Mouse (Mus musculus): Measurements from ENCODE around the gene Vmn1r167. TPM values are rescaled to one million over a fixed set of nuclear protein-coding genes. Genes with fewer than 3 reads are reported as not detected.
"Not testable (repeated sequence)": the region's sequence is repeated elsewhere in the genome, so short reads cannot be mapped to it uniquely, and the experiment has no call there.

Gene Vmn1r167
- not detected in 2 replicates for polyA plus RNA-seq (2014; fragmentation: Nextera tagmentation; extraction: Ambion mirVana)

DNA sequence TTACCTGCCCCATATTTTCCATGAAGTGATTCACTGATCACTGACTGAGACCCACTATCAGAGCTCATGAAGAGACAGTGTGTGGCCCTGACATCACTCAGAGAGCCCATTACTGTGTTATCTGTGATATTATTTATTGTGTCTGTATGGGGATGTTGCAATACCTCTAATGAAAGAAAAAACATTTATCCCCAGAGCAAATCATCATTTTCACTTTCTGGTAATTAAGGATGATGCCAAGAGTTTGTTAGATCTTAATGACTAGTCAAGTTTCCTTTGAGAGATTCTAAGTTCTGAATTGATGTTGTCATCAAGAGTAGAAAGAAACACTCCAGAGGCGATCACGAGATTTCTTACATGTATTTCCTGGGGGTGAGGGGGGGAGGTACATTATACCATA is at the start of gene Vmn1r167:
Gene Vmn1r167, minus strand, starts transcription at position 101 of the 400 bp plus-strand sequence.
- not testable (repeated sequence) for H3K4me1 ChIP-seq (replicated peaks; ENCODE audit: control insufficient read depth, insufficient read depth, low read length); ATAC-seq (ENCODE audit: low FRiP score); DNase-seq (ENCODE audit: low spot score); H3K27ac ChIP-seq; H3K4me2 ChIP-seq (replicated peaks); H3K9ac ChIP-seq; H3K27me3 ChIP-seq (ENCODE audit: control insufficient read depth, insufficient read depth, low read length); H3K4me3 ChIP-seq (replicated peaks; ENCODE audit: low read length); H3K36me3 ChIP-seq (replicated peaks; ENCODE audit: control insufficient read depth, insufficient read depth)
- peaks cover 27% of the 10 kb centered on the region for H3K9me3 ChIP-seq (ENCODE audit: control insufficient read depth, low read length)
- 82% methylated on average over 2 of the region's 2 CpGs for WGBS

DNA sequence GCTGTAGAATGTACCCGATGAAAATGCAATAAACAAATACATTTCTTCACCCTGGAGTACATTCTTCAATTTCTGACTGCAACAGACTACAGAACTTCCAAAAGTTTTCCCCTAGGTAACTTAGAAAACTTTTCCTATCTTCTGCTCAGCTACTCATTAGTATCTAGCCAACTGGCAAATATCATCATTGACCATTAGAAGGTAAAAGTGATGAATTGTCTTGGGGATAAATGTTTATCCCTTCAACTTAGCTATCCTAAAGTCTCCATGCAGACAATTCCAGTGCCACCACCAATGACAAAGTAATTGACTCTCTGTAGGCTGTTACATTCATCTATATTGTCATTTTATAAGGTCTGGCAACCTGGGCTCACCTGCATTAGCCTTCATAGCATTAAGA is 32.4 kb upstream of the Vmn1r167 start, which contains the start of gene Vmn1r168:
Gene Vmn1r168, plus strand, starts transcription at position 301 of the 400 bp plus-strand sequence.
- not testable (repeated sequence) for H3K4me3 ChIP-seq (replicated peaks; ENCODE audit: low read length); H3K9me3 ChIP-seq (ENCODE audit: control insufficient read depth, low read length); H3K27me3 ChIP-seq (ENCODE audit: control insufficient read depth, insufficient read depth, low read length); H3K27ac ChIP-seq; DNase-seq (ENCODE audit: low spot score); H3K36me3 ChIP-seq (replicated peaks; ENCODE audit: control insufficient read depth, insufficient read depth); H3K4me2 ChIP-seq (replicated peaks); H3K9ac ChIP-seq; H3K4me1 ChIP-seq (replicated peaks; ENCODE audit: control insufficient read depth, insufficient read depth, low read length); ATAC-seq (ENCODE audit: low FRiP score)
- WGBS, result no CpG with 5 or more reads among the region's 1 CpGs

DNA sequence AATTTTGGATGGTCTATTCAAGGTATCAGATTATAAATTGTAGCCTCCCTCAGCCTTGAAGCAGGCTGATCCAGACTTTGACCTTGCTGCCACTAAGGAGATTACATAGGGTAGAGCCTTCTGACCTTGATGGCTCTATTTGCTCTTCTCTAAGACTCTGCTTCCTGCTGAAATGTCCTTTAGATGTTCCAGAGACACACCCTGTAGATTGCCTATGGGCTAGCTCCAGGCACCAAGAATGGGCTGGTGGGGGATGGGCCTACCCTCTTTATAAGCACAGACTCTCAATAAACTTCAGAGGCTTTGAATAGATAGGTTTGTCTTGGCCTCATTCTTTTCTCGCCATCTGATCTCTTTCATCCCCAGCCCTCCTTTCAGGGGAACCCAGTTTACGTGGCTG is 34.1 kb downstream of the Vmn1r167 start:
- not testable (repeated sequence) for ATAC-seq (ENCODE audit: low FRiP score); DNase-seq (ENCODE audit: low spot score); H3K27ac ChIP-seq; H3K4me2 ChIP-seq (replicated peaks); H3K36me3 ChIP-seq (replicated peaks; ENCODE audit: control insufficient read depth, insufficient read depth); H3K4me3 ChIP-seq (replicated peaks; ENCODE audit: low read length); H3K4me1 ChIP-seq (replicated peaks; ENCODE audit: control insufficient read depth, insufficient read depth, low read length); H3K9ac ChIP-seq; H3K27me3 ChIP-seq (ENCODE audit: control insufficient read depth, insufficient read depth, low read length)
- 64% methylated on average over 2 of the region's 2 CpGs for WGBS
- H3K9me3 ChIP-seq (ENCODE audit: control insufficient read depth, low read length), result peaks cover 34% of the 10 kb centered on the region

DNA sequence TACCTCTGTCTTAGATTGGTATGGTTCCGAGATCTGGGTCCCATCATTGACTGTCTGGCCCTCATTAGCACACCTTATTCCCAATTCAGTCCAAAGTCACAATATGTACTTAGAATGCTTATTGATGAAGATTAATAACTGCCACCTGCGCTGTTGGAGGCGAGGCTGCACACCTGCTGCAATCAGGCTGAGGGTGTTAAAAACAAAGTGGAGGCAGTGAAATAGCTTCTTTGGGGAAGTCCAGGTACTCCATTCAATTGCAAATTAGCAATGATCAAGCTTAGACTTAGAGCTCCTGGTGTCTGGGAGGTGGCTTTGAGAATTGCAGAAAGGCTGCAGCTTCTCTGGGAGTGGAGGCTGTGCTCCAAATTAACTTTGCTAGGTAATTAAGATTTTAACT is 36.2 kb downstream of the Vmn1r167 start:
- 70% methylated on average over 3 of the region's 3 CpGs for WGBS
- H3K27ac ChIP-seq; H3K4me2 ChIP-seq (replicated peaks); H3K36me3 ChIP-seq (replicated peaks; ENCODE audit: control insufficient read depth, insufficient read depth); DNase-seq (ENCODE audit: low spot score); H3K4me1 ChIP-seq (replicated peaks; ENCODE audit: control insufficient read depth, insufficient read depth, low read length); H3K9ac ChIP-seq; ATAC-seq (ENCODE audit: low FRiP score); H3K4me3 ChIP-seq (replicated peaks; ENCODE audit: low read length); H3K27me3 ChIP-seq (ENCODE audit: control insufficient read depth, insufficient read depth, low read length): not testable (repeated sequence)
- peaks cover 44% of the 10 kb centered on the region for H3K9me3 ChIP-seq (ENCODE audit: control insufficient read depth, low read length)

DNA sequence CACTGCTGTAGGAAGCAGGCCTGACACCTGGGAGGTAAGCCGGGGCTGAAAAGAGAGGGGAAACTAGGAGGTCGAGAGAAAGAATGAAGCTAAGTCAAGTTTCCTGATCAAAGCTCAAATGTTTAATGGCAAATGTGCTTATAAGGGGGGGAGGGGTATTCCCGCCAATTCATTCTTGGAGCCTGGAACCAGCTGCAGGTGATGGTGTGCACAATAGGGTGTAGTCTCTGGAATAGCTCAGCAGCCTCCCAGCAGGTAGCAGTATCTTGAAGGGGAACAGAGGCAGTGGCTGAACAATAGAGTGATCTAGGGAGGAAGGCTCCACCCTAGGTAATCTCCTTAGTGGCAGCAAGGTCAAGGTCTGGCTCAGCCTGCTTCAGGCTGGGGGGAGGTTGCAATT is 36.8 kb downstream of the Vmn1r167 start:
- not testable (repeated sequence) for ATAC-seq (ENCODE audit: low FRiP score); H3K9ac ChIP-seq; H3K4me3 ChIP-seq (replicated peaks; ENCODE audit: low read length); H3K4me1 ChIP-seq (replicated peaks; ENCODE audit: control insufficient read depth, insufficient read depth, low read length); DNase-seq (ENCODE audit: low spot score); H3K27me3 ChIP-seq (ENCODE audit: control insufficient read depth, insufficient read depth, low read length); H3K36me3 ChIP-seq (replicated peaks; ENCODE audit: control insufficient read depth, insufficient read depth); H3K4me2 ChIP-seq (replicated peaks); H3K27ac ChIP-seq
- 75% methylated on average over 3 of the region's 3 CpGs for whole genome bisulfite sequencing
- peaks cover 46% of the 10 kb centered on the region for H3K9me3 ChIP-seq (ENCODE audit: control insufficient read depth, low read length)

Other genes starting within 250 kb of the Vmn1r167 start
- gene Gm6902, start 228.3 kb downstream of the Vmn1r167 start, polyA plus RNA-seq (2014; fragmentation: Nextera tagmentation; extraction: Ambion mirVana), result not detected in 2 replicates
- gene Nlrp4e, start 206.0 kb downstream of the Vmn1r167 start, polyA plus RNA-seq (2014; fragmentation: Nextera tagmentation; extraction: Ambion mirVana), result not detected in 2 replicates
- not detected in 2 replicates for gene Nlrp5, start 121.3 kb downstream of the Vmn1r167 start, polyA plus RNA-seq (2014; fragmentation: Nextera tagmentation; extraction: Ambion mirVana)
- gene Vmn1r168, start 32.5 kb upstream of the Vmn1r167 start, polyA plus RNA-seq (2014; fragmentation: Nextera tagmentation; extraction: Ambion mirVana), result not detected in 2 replicates
- not detected in 2 replicates for gene Vmn1r169, start 68.3 kb upstream of the Vmn1r167 start, polyA plus RNA-seq (2014; fragmentation: Nextera tagmentation; extraction: Ambion mirVana)
- gene Vmn1r170, start 99.0 kb upstream of the Vmn1r167 start, polyA plus RNA-seq (2014; fragmentation: Nextera tagmentation; extraction: Ambion mirVana), result not detected in 2 replicates
- not detected in 2 replicates for gene Vmn1r171, start 123.5 kb upstream of the Vmn1r167 start, polyA plus RNA-seq (2014; fragmentation: Nextera tagmentation; extraction: Ambion mirVana)
- not detected in 2 replicates for gene Vmn1r172, start 151.1 kb upstream of the Vmn1r167 start, polyA plus RNA-seq (2014; fragmentation: Nextera tagmentation; extraction: Ambion mirVana)
- not detected in 2 replicates for gene Vmn1r173, start 193.5 kb upstream of the Vmn1r167 start, polyA plus RNA-seq (2014; fragmentation: Nextera tagmentation; extraction: Ambion mirVana)
- not detected in 2 replicates for gene Vmn1r174, start 245.1 kb upstream of the Vmn1r167 start, polyA plus RNA-seq (2014; fragmentation: Nextera tagmentation; extraction: Ambion mirVana)

All from hindbrain, embryonic 14.5 days (tissue).